Mouse (Mus musculus) gastrocnemius, adult 18-20 months (tissue): ENCODE data around the gene Ankrd54. TPM values are rescaled to one million over a fixed set of nuclear protein-coding genes. Genes with fewer than 3 reads are reported as not detected.
A peak's percentile ranks its signal among the peaks of the same experiment; 100 is the strongest.
"Not testable (repeated sequence)": the region's sequence is repeated elsewhere in the genome, so short reads cannot be mapped to it uniquely, and the experiment has no call there.

Source experiments
- DNase-seq: peaks from one replicate; pipeline ENCODE4 v3.0.0; 2021; ENCODE audit warnings: low spot score
- total RNA-seq, 2 experiments: library from RNA; stranded (reverse); gene quantifications; 2 replicates each; pipeline ENCODE4 v1.2.3; 2021

Ankrd54 gene
- total RNA-seq, 2 experiments from 2014 or later, result 4.1 to 4.5 TPM

- DNase-seq, result no peak
Observed at GRCm38 (mm10) chr15:79042721-79043491, 19.8 kb downstream of the Ankrd54 start.

GRCm38 (mm10) chr15:79041585-79041984 lies 21.1 kb downstream of the Ankrd54 start, which contains the start of gene Galr3:
Gene Galr3, plus strand, starts transcription at chr15:79041885.
- no peak for DNase-seq

- DNase-seq, result no peak
Observed at GRCm38 (mm10) chr15:79040501-79041416, 21.9 kb downstream of the Ankrd54 start.

- peak; percentile 78 for DNase-seq
Observed at GRCm38 (mm10) chr15:79038853-79039252, 23.8 kb downstream of the Ankrd54 start.

GRCm38 (mm10) chr15:79038331-79038730 lies 24.4 kb downstream of the Ankrd54 start:
- no peak for DNase-seq

- DNase-seq, result peak; percentile 72
Observed at GRCm38 (mm10) chr15:79037913-79038328, 24.8 kb downstream of the Ankrd54 start.

- not testable (repeated sequence) for DNase-seq
Observed at GRCm38 (mm10) chr15:79031908-79032307, 30.8 kb downstream of the Ankrd54 start.

- DNase-seq, result peak; percentile 94
Observed at GRCm38 (mm10) chr15:79030551-79031435, 31.9 kb downstream of the Ankrd54 start.

GRCm38 (mm10) chr15:79029519-79030241 lies 33.0 kb downstream of the Ankrd54 start:
- DNase-seq, result no peak

GRCm38 (mm10) chr15:79028823-79029484 lies 33.7 kb downstream of the Ankrd54 start:
- DNase-seq, result no peak

GRCm38 (mm10) chr15:79028237-79028738 lies 34.4 kb downstream of the Ankrd54 start, which contains the start of gene H1f0:
Gene H1f0, plus strand, starts transcription at chr15:79028450.
- peak; percentile 94 for DNase-seq

GRCm38 (mm10) chr15:79027291-79028205 lies 35.1 kb downstream of the Ankrd54 start:
- DNase-seq, result no peak

- no peak for DNase-seq
Observed at GRCm38 (mm10) chr15:79026511-79027290, 36.0 kb downstream of the Ankrd54 start.

- DNase-seq, result no peak
Observed at GRCm38 (mm10) chr15:79025687-79026308, 36.9 kb downstream of the Ankrd54 start.

GRCm38 (mm10) chr15:79023366-79023765 lies 39.3 kb downstream of the Ankrd54 start:
- DNase-seq, result no peak

GRCm38 (mm10) chr15:79022671-79023230 lies 39.9 kb downstream of the Ankrd54 start:
- no peak for DNase-seq

GRCm38 (mm10) chr15:79018886-79019285 lies 43.8 kb downstream of the Ankrd54 start:
- no peak for DNase-seq
